Mouse (Mus musculus) embryonic fibroblast, embryonic 13.5 days (primary cell): Measurements from ENCODE around the gene Qsox2. TPM values are rescaled to one million over a fixed set of nuclear protein-coding genes. Genes with fewer than 3 reads are reported as not detected.
A peak's percentile ranks its signal among the peaks of the same experiment; 100 is the strongest.

ENCODE experiments used
- H3K27ac ChIP-seq: 2 replicates; pipeline ENCODE4 v1.5.1; 2012; ENCODE audit warnings: low read length, control low read depth, inconsistent platforms; ENCODE audit not compliant: insufficient read depth
- H3K4me1 ChIP-seq: 2 replicates; pipeline ENCODE4 v1.6.1; 2011; ENCODE audit warnings: low read length; ENCODE audit not compliant: control insufficient read depth, insufficient read depth
- H3K4me3 ChIP-seq: 2 replicates; pipeline ENCODE4 v1.5.1; 2011; ENCODE audit warnings: mild to moderate bottlenecking, control low read depth, low read length; ENCODE audit not compliant: insufficient read depth
- CTCF ChIP-seq: IDR thresholded peaks from 2 replicates; pipeline ENCODE4 v1.5.1; 2011; ENCODE audit warnings: mild to moderate bottlenecking, control low read depth, low read length, moderate library complexity, borderline replicate concordance; ENCODE audit not compliant: insufficient read depth
- POLR2A ChIP-seq: IDR thresholded peaks from 2 replicates; pipeline ENCODE4 v1.6.1; 2011; ENCODE audit warnings: low read depth, mild to moderate bottlenecking, control low read depth, low read length, moderate library complexity
- polyA plus RNA-seq: library from polyadenylated mRNA; stranded (reverse); fragments of >200 nt; gene quantifications from 2 replicates; pipeline ENCODE4 v1.2.4, GENCODE M21; 2011; ENCODE audit warnings: low read depth; ENCODE audit not compliant: missing spikeins, insufficient read length

Gene Qsox2
- polyA plus RNA-seq, 1 experiment: 19.9 TPM

DNA sequence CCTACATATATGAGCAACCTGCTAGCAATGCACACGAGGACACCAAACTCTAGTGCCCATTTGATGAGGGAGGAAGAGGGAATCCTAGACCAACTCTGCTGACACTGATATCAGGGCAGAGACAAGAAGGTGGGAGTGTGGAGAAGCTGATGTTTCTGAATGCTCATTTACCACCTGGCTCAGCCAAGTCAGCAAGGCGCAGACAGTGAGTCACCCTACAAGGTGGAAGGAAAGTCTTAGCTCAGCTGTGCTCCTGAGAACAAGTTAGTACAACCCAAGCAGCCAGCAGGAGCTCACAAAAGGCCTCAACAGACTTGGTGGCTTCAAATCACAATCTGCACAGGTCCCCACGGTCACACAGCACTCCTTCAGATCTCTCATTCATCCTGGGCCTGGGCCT is 6.0 kb downstream of the Qsox2 start:
- no peak overlapping the region for H3K27ac ChIP-seq
- TF ChIP-seq CTCF (no peak), POLR2A (no peak)
- no peak overlapping the region for H3K4me3 ChIP-seq
- H3K4me1 ChIP-seq: peaks cover 3% of the 10 kb centered on the region; the same call in 1 of the 2 replicates

DNA sequence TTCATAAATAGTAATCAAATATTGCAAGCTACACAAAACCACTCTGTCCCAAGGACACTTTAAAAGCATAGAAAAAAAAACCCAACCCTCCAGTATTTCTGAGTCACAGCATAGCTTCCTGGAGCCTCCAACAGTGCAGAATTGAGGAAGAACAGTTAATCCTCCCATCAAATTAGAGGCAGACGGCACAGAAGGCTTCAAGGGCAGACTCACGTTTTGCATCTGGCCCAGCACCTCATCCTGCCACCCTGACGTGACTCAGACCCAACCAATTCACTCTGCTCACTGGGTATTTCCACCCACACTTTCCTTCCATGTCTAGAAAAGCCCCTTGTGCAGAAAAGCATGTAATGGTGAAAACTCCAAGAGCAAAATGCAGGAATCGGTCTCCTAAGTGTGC is 7.1 kb downstream of the Qsox2 start:
- 0 out of 2 replicates have a peak, but pooled peaks cover 3% of the 10 kb centered on the region for H3K4me1 ChIP-seq
- H3K27ac ChIP-seq: peak overlapping the region; percentile 19; the same call in 1 of the 2 replicates
- TF ChIP-seq CTCF (no peak), POLR2A (no peak)
- H3K4me3 ChIP-seq: no peak overlapping the region

DNA sequence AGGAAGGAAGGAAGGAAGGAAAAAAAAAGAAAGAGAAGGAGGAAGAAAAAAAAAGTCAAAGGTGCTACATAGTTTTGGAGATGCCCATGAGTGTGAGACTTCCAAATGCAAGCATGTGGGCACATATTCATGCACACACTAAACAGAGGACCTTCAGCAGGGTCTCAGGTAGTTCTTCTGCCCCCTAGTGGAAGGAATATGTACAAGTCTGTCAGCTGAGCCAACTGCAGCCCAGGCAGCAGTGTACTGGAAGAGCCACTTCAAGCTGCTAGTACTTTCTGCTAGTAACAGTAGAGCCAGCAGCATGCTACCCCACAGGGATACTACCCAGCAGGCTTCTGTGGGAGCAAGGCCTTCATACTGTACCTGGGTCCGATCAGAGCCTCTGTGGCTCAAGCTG is 9.5 kb downstream of the Qsox2 start:
- Histone ChIP-seq H3K4me3 (no peak overlapping the region), H3K4me1 (0 out of 2 replicates have a peak, but pooled peaks cover 3% of the 10 kb centered on the region), H3K27ac (no peak overlapping the region)
- TF ChIP-seq CTCF (peak; percentile 33; the same call in 1 of the 2 replicates), POLR2A (no peak)

DNA sequence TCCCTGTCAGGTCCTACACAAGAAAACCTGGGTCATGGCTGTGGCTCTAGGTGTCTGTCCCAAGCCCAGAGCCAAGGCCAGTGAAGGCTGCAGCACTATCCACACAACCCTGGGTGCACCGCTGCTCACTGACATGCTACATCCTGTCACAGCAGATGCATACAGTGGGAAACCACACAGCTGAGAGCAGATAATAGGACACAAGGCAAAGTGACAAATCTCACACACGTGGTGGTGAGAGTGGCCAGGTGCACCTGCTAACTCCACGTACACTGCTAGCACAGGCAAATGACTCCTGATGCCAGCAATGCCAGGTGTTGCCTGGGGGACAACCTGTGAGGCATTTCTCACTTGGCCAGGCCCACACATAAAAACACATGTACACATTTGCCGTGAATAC is 12.1 kb downstream of the Qsox2 start:
- H3K4me3 ChIP-seq: no peak overlapping the region
- no peaks in the 10 kb centered on the region for H3K4me1 ChIP-seq
- no peak overlapping the region for H3K27ac ChIP-seq
- no peak for TF ChIP-seq CTCF
- no peak for TF ChIP-seq POLR2A

DNA sequence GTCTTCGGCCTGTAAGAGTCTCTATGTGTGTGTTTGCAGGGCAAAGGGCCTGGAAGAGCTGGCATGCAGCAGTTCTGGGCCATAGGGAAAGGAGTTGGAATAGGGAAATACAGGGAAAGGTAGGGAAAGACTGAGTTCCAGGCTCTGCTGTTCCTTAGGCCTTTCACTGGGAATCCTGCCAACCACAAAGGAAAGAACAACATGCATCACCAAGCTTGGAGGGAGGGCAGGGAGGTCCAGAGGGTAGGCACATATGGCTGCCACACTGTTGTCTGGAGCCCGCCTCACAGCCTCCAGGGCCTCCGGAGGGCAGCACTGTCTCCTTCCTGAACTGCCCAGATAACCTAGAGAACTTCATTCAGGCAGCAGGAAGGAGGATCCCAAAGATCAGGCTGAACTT is 13.4 kb downstream of the Qsox2 start:
- no peak overlapping the region for H3K27ac ChIP-seq
- no peaks in the 10 kb centered on the region for H3K4me1 ChIP-seq
- H3K4me3 ChIP-seq: no peak overlapping the region
- TF ChIP-seq CTCF (no peak), POLR2A (no peak)

DNA sequence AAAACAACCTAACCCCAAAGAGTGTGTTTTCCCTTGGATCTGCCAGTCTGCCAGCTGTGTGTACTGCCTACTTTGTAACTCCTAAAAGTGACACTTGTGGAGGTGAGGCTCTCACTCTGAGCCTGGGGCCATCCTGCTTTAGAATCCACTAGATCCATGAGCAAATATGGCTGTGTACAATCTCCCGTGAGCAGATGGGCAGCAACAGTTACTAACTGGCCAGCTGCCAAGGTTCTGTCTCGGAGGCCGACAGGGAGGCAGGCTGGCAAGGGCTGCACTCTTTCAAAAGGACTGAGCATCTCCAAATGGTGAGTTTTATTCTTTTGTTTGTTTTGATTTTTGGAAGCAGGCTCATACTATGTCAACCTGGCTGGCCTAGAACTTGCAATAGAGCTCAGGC is 22.8 kb downstream of the Qsox2 start:
- H3K27ac ChIP-seq: no peak overlapping the region
- no peaks in the 10 kb centered on the region for H3K4me1 ChIP-seq
- TF ChIP-seq POLR2A: no peak
- TF ChIP-seq CTCF: no peak
- no peak overlapping the region for H3K4me3 ChIP-seq

DNA sequence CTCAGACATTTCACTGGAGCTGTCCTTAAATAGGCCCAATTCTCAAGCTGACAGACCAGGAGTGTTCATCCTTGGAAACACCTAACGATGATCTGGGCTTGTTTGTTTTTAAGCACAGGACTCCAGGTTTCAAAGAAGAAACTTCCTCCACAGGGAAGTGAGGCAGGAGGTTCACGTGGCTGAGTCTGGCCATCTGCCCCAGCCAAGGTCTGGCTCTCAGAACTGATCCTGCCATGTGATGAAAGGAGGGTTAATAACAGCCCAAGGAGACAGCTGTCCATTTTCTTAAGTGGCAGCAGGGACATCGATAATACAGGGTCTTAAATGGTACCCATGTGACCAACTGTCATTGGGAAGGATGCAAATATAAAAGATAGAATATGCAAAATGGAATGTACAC is 27.8 kb downstream of the Qsox2 start:
- H3K4me1 ChIP-seq: no peaks in the 10 kb centered on the region
- TF ChIP-seq CTCF (no peak), POLR2A (no peak)
- no peak overlapping the region for H3K27ac ChIP-seq
- no peak overlapping the region for H3K4me3 ChIP-seq

DNA sequence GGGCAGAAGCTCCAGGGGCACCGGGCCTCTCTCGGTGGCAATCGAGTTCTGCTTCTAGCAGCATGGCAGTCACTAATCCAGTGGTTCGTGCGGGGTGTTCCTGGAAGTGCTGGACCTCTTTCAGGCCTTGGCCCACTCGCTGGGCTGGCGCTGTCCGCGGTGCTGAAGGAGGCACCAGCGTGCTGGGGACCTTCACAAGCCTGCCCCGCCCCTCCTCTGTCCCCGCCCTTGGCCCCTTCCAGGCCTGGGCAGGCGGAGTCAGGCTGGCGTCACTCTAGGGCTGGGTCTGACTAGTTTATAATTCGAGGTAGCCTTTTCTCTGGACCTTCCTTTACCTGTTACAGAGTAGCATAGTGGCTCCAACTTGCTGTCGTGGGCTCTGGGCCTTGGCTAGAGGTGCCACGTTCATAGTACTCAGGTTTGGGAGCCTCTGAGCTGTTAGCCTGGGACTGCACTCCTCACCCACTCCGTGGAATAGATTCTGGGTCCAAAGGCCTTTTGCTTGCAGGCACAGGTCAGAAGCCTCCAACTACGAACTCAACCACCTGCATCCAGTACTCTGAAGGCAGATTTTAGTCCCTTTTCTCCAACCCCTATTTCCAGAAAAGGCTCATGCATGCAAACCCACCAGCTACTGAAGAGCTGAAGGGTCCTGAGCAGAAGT is 29.1 kb downstream of the Qsox2 start, which contains the start of gene Lhx3:
Lhx3 (minus strand) TSS at position 164 of the 664 bp plus-strand sequence.
- no peak within 1 kb of the TSS for H3K4me3 ChIP-seq
- no peak for TF ChIP-seq POLR2A
- H3K4me1 ChIP-seq: no peaks in the 10 kb centered on the region
- H3K27ac ChIP-seq: no peak within 1 kb of the TSS

DNA sequence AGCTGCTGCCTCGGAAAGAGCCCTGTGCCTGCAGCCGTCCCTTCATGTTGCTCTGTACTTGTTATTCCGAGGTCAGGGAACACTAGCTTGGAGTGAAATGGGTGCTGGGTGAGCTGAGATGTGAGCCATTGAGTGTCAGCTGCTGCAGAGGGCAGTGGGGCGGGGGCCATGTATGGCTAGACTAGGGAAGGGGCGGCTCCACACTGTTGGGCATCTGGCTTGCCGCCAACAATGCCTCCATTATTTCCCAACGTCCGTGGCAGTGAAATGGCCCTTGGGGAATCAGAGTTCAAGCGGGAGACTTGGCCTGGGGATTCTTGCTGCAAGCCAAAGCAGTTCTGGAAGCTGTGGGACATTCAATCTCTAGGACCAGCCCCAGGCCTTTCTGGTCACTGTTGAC is 29.8 kb downstream of the Qsox2 start:
- Histone ChIP-seq H3K4me3 (no peak overlapping the region), H3K4me1 (no peaks in the 10 kb centered on the region), H3K27ac (no peak overlapping the region)
- TF ChIP-seq CTCF (no peak), POLR2A (no peak)

DNA sequence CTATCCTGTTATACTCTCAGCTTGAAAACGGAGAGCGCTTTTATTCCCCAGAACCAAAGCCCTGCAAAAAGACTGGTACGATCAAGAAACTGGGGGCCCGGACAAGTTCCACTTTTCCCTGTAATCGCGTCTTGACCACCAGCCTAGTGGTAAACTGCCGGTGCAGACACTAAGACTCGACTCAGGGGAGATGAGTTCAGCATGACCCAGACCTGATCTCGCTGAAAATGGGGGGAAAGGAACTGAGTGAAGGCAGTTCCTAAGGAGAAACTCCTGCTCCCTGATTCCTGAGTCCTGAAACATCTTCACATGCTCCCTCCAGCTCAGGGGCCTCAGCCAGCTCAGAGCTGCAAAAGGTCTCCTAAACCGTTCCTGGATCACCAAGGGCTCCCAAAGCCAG is 31.6 kb downstream of the Qsox2 start:
- no peak overlapping the region for H3K4me3 ChIP-seq
- TF ChIP-seq POLR2A (no peak), CTCF (no peak)

More for the DNA sequence above, 31.6 kb downstream of the Qsox2 start:
- no peaks in the 10 kb centered on the region for H3K4me1 ChIP-seq
- H3K27ac ChIP-seq: no peak overlapping the region
